Mouse (Mus musculus) right cerebral cortex, postnatal 4 days (tissue): ENCODE results near the gene Mrpl44.
A peak's percentile ranks its signal among the peaks of the same experiment; 100 is the strongest.

Source experiments
- DNase-seq: peaks from one replicate; pipeline ENCODE4 v3.0.0-alpha.2; 2022

Gene Mrpl44

GRCm38 (mm10) chr1:79762282-79763250, 13.3 kb upstream of the Mrpl44 start:
- DNase-seq: no peak

DNA sequence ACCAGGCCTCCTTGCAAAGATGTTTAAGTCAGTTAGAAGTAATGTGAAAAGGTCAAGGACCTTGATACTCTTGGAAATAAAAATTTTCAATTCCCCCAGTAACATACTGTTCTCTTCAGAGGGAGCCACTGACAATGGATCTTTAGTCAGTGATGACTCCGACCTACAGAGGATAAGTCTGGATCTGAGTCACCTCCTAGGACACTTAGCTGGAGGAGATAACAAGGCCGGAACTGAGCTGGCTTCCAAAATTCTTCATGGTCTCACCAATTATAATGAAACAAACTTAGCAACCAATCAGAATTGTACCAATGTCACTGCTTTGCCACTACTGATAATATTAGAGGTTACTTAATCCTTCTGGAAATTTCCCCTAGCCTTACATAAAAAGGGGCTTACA, 11.8 kb upstream of the Mrpl44 start:
- DNase-seq: no peak

DNA sequence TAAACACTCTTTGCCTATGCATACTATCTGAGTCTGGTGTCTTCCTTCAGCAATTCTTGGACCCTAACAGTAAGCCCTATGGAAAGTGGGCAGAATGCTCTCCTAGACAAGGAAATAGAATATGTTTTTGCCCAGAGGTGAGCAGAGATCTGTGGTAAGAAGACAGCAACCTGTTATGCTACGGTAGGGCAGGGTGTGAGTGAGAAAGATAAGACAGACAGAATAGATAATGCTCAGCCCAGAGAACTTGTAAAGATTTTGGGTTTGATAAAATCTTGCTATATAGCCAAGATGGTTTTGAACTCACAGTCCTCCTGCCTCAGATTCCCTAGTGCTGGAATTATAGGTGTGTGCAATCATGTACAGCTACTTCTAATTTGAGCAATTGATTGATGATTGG, 11.3 kb upstream of the Mrpl44 start:
- no peak for DNase-seq

DNA sequence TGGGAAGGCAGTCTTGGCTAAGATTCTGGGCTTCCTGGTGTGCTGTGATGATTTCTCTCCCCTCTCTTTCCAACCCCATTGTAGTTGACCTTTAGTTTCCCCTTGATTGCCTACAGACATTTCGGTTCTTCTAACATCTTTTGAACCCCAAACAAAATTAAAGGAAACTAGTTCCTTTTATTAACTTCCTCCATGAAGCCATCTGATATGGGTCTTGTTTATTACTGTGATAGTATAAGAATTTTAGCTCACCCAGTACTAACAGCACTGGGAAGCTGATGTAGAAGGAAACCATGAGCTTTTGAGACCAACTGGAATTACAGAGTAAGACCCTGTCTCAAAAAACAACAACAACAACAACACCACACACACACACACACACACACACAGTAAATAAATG, 7.6 kb upstream of the Mrpl44 start:
- no peak for DNase-seq

DNA sequence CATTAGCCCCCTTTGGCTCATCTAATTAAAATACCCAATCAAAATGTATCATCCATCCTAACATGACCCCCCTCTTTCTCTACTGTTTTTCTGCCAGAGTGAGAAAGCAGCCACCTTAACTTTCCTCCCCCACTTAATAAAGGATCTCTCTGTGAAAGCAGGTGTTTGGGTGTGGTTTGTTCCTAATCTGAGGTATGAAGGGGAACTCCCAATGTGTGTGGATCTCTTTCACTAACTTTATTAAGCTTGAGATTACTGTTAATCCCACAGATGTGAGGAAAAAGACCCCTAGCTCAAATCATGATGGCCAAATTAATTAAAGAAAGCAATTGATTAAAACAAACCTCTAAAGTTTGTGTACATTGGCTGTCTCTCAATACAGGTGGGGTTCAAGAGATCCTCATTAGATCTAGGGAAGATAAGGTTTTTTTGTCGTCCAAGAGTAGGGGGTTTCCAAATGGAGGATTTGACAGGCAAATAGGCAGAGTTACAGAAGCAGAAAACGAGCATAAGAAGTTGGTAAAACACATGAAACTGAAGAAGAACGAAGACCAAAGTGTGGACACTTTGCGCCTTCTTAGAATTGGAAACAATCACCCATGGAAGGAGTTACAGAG, 1.5 kb upstream of the Mrpl44 start:
- DNase-seq: no peak

DNA sequence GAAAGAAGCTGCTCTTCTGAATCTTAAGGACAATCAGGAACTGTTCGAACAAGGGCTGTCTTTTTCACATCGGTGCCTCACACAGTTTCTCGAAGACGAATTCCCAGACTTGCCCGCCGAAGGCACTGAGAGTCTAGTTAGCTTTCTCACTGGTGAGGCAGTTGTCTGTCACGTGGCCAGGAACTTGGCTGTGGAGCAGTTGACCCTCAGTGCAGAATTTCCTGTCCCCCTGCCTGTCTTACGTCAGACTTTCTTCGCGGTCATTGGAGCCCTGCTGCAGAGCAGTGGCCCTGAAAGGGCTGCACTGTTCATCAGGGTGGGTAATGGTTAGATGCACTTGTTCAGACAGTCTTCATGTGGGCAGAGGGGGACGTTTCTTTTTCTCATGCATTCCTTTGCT, 2.2 kb downstream of the Mrpl44 start:
- no peak for DNase-seq

GRCm38 (mm10) chr1:79782433-79782832, 6.6 kb downstream of the Mrpl44 start:
- DNase-seq: no peak

- DNase-seq: peak; percentile 46
These were observed 10.6 kb downstream of the Mrpl44 start for GRCm38 (mm10) chr1:79786267-79786927.

DNA sequence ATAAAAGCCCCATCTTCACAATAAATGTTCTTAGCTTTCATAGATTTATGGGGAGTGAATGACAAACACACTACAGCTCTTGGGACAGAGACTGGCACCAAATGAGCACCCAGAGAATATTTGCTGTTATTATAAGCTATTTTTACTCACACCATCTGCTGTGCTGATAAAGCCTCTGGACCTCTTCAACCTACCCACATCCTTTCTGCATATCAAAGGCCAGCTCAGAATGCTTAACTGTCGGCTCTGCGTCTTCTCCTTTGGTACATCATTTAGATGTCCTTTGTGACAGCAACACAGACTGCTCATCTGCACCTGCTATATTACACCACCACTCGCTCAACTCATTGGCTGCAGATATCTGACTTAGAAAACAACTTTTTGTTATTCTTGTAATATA, 21.3 kb downstream of the Mrpl44 start:
- no peak for DNase-seq

DNA sequence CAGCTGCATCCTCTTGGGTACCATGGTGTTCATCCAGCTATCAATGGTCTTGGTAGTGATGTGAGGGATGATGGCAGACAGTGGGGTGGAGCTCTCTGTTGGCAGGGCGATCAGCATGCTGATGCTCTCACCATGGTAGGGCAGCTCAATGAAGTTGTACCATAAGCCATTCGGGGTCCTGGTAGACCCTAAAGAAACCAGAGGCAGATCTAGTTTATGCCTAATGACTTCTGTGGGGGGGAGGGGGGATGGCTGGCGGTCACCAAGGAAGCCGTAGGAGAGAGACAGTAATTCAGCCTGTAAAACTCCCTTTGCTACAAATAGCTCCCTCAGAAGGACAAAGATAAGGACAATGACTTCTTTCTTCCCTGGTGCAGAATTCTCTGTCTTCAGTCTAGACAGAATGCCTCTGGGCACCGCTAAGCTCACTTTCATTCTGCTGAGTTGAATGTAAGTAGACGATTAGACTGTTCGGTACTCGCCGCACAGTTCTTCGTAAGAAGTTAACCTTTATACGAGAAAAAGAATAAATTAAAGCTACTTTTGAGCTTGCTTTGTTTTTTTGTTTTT, 27.1 kb downstream of the Mrpl44 start:
- no peak for DNase-seq

DNA sequence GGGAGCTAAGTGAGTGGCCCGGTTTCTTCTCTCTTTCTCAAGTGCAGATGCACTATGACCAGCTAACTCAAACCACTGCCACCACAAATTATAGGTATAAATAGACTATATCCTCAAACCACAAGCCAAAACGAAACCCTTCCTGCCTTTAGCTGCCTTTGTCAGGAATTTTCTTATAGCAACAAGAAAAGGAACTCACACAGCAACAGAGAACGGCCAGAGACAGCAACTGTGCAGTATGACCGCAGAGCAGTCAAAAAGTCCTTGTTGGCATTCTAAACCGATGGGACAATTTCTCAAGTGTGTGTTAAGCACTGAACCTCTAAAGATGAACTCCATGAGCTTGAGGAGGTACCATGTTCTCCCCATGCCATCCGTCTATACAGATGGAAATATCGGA, 27.8 kb downstream of the Mrpl44 start:
- DNase-seq: no peak

GRCm38 (mm10) chr1:79806865-79807264, 31.0 kb downstream of the Mrpl44 start:
- DNase-seq: peak; percentile 20

DNA sequence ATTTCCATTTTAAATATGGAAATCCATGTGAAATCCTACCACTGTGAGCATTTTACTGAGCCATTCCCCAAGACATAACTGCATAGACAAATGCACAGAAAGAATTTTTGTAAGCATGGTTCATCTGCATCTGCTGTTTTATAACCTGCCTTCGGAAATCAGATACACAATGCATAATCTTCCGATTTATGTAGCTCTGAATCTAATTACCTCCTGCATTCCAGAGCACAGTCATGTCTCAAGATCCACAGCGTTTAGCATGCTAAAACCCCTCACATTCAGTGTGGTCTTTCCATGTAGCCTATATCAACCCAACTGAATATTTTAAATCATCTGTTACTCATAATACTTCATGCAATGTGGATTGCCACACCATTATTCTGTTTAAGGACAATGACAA, 33.6 kb downstream of the Mrpl44 start:
- DNase-seq: no peak

DNA sequence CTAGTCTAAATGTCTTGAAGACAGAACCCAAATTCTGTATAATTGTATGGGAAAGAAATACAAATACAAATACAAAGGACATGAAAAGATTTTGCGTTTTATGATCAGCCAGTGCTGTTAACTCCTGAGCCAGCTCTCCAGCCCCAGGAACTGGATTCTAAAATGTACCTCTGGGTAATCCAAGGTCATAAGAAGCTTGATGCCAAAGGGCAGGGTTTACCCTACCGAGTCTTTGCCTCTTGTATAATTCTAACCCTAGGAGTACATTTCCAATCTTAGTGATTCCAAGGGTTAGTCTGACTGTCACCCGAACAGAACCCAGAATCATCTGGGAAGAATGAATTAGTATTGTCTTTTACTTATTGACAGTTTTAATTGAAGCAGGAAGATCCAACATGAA, 39.6 kb downstream of the Mrpl44 start:
- DNase-seq: no peak

DNA sequence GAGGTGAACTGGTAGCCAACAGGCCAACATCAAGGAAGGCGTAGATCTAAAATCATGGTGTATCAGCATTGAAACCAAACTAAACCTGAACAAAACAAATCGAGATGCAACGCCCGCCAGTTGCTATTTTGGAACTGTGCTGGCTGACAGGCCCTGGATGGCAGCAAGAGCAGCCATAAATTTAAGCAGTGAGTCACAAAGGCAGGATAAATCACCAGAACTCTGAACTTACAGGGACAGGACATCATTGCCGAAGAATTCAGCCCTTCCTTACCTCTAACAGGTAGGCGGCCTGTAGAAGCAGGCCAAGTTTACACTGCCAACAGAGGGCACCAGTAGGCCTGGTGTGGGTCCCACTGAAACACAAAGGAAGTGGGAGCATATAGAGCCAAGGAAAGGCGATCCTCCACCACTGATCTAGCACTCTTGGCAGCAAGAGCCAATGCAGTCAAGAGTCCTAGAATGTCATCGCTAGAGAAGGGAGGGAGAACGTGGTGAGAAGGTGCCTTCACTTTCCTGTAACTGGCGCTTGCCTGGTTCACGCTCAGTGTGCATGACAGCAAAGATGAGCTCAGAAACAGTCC, 43.6 kb downstream of the Mrpl44 start:
- no peak for DNase-seq

GRCm38 (mm10) chr1:79822806-79823525, 47.1 kb downstream of the Mrpl44 start:
- DNase-seq: peak; percentile 36

GRCm38 (mm10) chr1:79823951-79824633, 48.3 kb downstream of the Mrpl44 start:
- DNase-seq: no peak
